Mouse (Mus musculus): Measurements from ENCODE around the gene Fbxo31. TPM values are rescaled to one million over a fixed set of nuclear protein-coding genes. Genes with fewer than 3 reads are reported as not detected.
"Not testable (repeated sequence)": the region's sequence is repeated elsewhere in the genome, so short reads cannot be mapped to it uniquely, and the experiment has no call there.

Fbxo31 gene
- total RNA-seq (2015) (4.2 and 5.3 TPM in 2 replicates), total RNA-seq (2017) (5.2 and 10.8 TPM in 2 replicates)

- ATAC-seq (ENCODE audit: poor library complexity, severe bottlenecking) = peak; percentile 79
These were observed at the start of gene Fbxo31 for GRCm38 (mm10) chr8:121578676-121579451. TSS of gene Fbxo31 (minus strand) at chr8:121578806.

- no peak for ATAC-seq (ENCODE audit: poor library complexity, severe bottlenecking)
These were observed 44.4 kb upstream of the Fbxo31 start for GRCm38 (mm10) chr8:121623043-121623442.

- no peak for ATAC-seq (ENCODE audit: poor library complexity, severe bottlenecking)
These were observed 43.3 kb upstream of the Fbxo31 start for GRCm38 (mm10) chr8:121621879-121622278.

GRCm38 (mm10) chr8:121620801-121621516, 42.4 kb upstream of the Fbxo31 start:
- no peak for ATAC-seq (ENCODE audit: poor library complexity, severe bottlenecking)

- ATAC-seq (ENCODE audit: poor library complexity, severe bottlenecking) = no peak
These were observed 40.9 kb upstream of the Fbxo31 start for GRCm38 (mm10) chr8:121619401-121619995.

- no peak for ATAC-seq (ENCODE audit: poor library complexity, severe bottlenecking)
These were observed 34.8 kb upstream of the Fbxo31 start for GRCm38 (mm10) chr8:121613419-121613818.

GRCm38 (mm10) chr8:121609916-121610315, 31.3 kb upstream of the Fbxo31 start:
- ATAC-seq (ENCODE audit: poor library complexity, severe bottlenecking) = no peak

GRCm38 (mm10) chr8:121609251-121609650, 30.6 kb upstream of the Fbxo31 start:
- ATAC-seq (ENCODE audit: poor library complexity, severe bottlenecking) = no peak

- ATAC-seq (ENCODE audit: poor library complexity, severe bottlenecking) = no peak
These were observed 29.1 kb upstream of the Fbxo31 start for GRCm38 (mm10) chr8:121607661-121608060.

GRCm38 (mm10) chr8:121603801-121604200, 25.2 kb upstream of the Fbxo31 start:
- ATAC-seq (ENCODE audit: poor library complexity, severe bottlenecking) = no peak

- peak; percentile 68 for ATAC-seq (ENCODE audit: poor library complexity, severe bottlenecking)
These were observed 24.3 kb upstream of the Fbxo31 start for GRCm38 (mm10) chr8:121602860-121603259.

- no peak for ATAC-seq (ENCODE audit: poor library complexity, severe bottlenecking)
These were observed 23.8 kb upstream of the Fbxo31 start for GRCm38 (mm10) chr8:121602411-121602810.

- ATAC-seq (ENCODE audit: poor library complexity, severe bottlenecking) = no peak
These were observed 21.2 kb upstream of the Fbxo31 start for GRCm38 (mm10) chr8:121599842-121600241.

GRCm38 (mm10) chr8:121598892-121599291, 20.3 kb upstream of the Fbxo31 start:
- ATAC-seq (ENCODE audit: poor library complexity, severe bottlenecking) = peak; percentile 87

- ATAC-seq (ENCODE audit: poor library complexity, severe bottlenecking) = no peak
These were observed 19.6 kb upstream of the Fbxo31 start for GRCm38 (mm10) chr8:121598190-121598589.

- ATAC-seq (ENCODE audit: poor library complexity, severe bottlenecking) = not testable (repeated sequence)
These were observed 18.9 kb upstream of the Fbxo31 start for GRCm38 (mm10) chr8:121597492-121597891.

- ATAC-seq (ENCODE audit: poor library complexity, severe bottlenecking) = no peak
These were observed 15.4 kb upstream of the Fbxo31 start for GRCm38 (mm10) chr8:121593983-121594382.

GRCm38 (mm10) chr8:121593293-121593692, 14.7 kb upstream of the Fbxo31 start:
- ATAC-seq (ENCODE audit: poor library complexity, severe bottlenecking) = no peak

- ATAC-seq (ENCODE audit: poor library complexity, severe bottlenecking) = peak; percentile 57
These were observed 12.8 kb upstream of the Fbxo31 start for GRCm38 (mm10) chr8:121591178-121592066.
